Mouse (Mus musculus): ENCODE data around the gene Slc16a1.

DNA sequence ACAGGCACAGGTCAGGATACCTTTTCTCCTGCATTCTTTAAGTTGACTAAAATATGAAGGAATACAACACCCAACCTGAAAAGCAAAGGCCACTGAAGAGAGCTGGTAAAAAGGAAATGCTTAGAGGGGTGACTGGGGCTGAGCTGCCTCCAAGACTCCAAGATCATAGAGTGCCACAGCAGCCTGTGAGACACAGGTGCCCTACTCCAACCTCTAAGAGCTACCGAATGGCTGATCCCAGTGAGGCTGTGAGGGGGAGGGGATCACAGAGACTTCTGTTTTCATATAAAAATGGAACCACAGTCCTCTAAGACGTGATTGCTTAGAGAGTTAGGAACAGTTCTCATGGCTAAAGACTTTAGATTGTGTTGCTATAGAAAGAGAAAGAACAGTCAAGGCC is 23.3 kb upstream of the Slc16a1 start:
- no peak for TF ChIP-seq CTCF (IDR thresholded peaks at IDR 0.05; ENCODE audit: low read depth)
- TF ChIP-seq EP300 (IDR thresholded peaks at IDR 0.05; ENCODE audit: low read depth), result no peak
